Mouse (Mus musculus): ENCODE measurements at regions not wholly inside any gene's neighbourhood (a gene's known extent, or its start where the extent isn't known, plus 50 kb on each side); places are given as distances from the start of the nearest gene placed in this dataset.

GRCm38 (mm10) chr17:51407046-51407445, 227.9 kb upstream of the Tbc1d5 start:
- Histone ChIP-seq H3ac (ENCODE audit: control insufficient read depth, insufficient read length) (no peak overlapping the region), H3K27me3 (ENCODE audit: control insufficient read depth, insufficient read depth, insufficient read length) (no peaks in the 10 kb centered on the region), H3K4me3 (no peak overlapping the region), H3K36me3 (ENCODE audit: control insufficient read depth, insufficient read depth) (no peaks in the 10 kb centered on the region), H3K4me2 (ENCODE audit: low read depth) (no peak overlapping the region), H3K79me2 (ENCODE audit: control insufficient read depth, insufficient read depth) (no peaks in the 10 kb centered on the region)
- TF ChIP-seq SRF (IDR thresholded peaks at IDR 0.05; ENCODE audit: control insufficient read depth, insufficient read length, low read depth) (no peak), USF1 (IDR thresholded peaks at IDR 0.05; ENCODE audit: low read depth) (no peak), REST (IDR thresholded peaks at IDR 0.05; ENCODE audit: insufficient read depth, insufficient read length) (no peak), POLR2A (IDR thresholded peaks at IDR 0.05; ENCODE audit: insufficient read length, low read depth) (no peak), E2F4 (IDR thresholded peaks at IDR 0.05; ENCODE audit: insufficient read depth) (no peak), MAX (IDR thresholded peaks at IDR 0.05; ENCODE audit: low read depth) (no peak), CEBPB (IDR thresholded peaks at IDR 0.05; ENCODE audit: insufficient read depth, poor library complexity, severe bottlenecking) (no peak), TCF3 (IDR thresholded peaks at IDR 0.05; ENCODE audit: insufficient read length, low read depth) (no peak), MYOD1 (IDR thresholded peaks at IDR 0.05; ENCODE audit: control insufficient read depth in 1 of 3, insufficient read length in 2 of 3, low read depth in 2 of 3) (no peak), MYOG (IDR thresholded peaks at IDR 0.05; ENCODE audit: control insufficient read depth in 1 of 3, insufficient read depth in 1 of 3, insufficient read length in 2 of 3, low read depth in 2 of 3) (no peak)

GRCm38 (mm10) chr17:51405059-51405458, 225.9 kb upstream of the Tbc1d5 start:
- Histone ChIP-seq H3ac (ENCODE audit: control insufficient read depth, insufficient read length) (no peak overlapping the region), H3K4me2 (ENCODE audit: low read depth) (no peak overlapping the region), H3K4me3 (no peak overlapping the region), H3K27me3 (ENCODE audit: control insufficient read depth, insufficient read depth, insufficient read length) (no peaks in the 10 kb centered on the region), H3K36me3 (ENCODE audit: control insufficient read depth, insufficient read depth) (no peaks in the 10 kb centered on the region), H3K79me2 (ENCODE audit: control insufficient read depth, insufficient read depth) (no peaks in the 10 kb centered on the region)
- TF ChIP-seq TCF3 (IDR thresholded peaks at IDR 0.05; ENCODE audit: insufficient read length, low read depth), result no peak
- no peak for TF ChIP-seq MAX (IDR thresholded peaks at IDR 0.05; ENCODE audit: low read depth)
- TF ChIP-seq CEBPB (IDR thresholded peaks at IDR 0.05; ENCODE audit: insufficient read depth, poor library complexity, severe bottlenecking), result no peak
- no peak for TF ChIP-seq SRF (IDR thresholded peaks at IDR 0.05; ENCODE audit: control insufficient read depth, insufficient read length, low read depth)
- no peak for TF ChIP-seq REST (IDR thresholded peaks at IDR 0.05; ENCODE audit: insufficient read depth, insufficient read length)
- TF ChIP-seq TCF12 (IDR thresholded peaks at IDR 0.05; ENCODE audit: insufficient read depth, poor library complexity, severe bottlenecking), result no peak
- TF ChIP-seq USF1 (IDR thresholded peaks at IDR 0.05; ENCODE audit: low read depth), result no peak
- TF ChIP-seq POLR2AphosphoS2 (IDR thresholded peaks at IDR 0.05; ENCODE audit: insufficient read length, low read depth), result no peak
- no peak for TF ChIP-seq MYOD1 (IDR thresholded peaks at IDR 0.05; ENCODE audit: control insufficient read depth in 1 of 3, insufficient read length in 2 of 3, low read depth in 2 of 3)
- no peak for TF ChIP-seq MYOG (IDR thresholded peaks at IDR 0.05; ENCODE audit: control insufficient read depth in 1 of 3, insufficient read depth in 1 of 3, insufficient read length in 2 of 3, low read depth in 2 of 3)
- TF ChIP-seq E2F4 (IDR thresholded peaks at IDR 0.05; ENCODE audit: insufficient read depth), result no peak
- no peak for TF ChIP-seq POLR2A (IDR thresholded peaks at IDR 0.05; ENCODE audit: insufficient read length, low read depth)

- Histone ChIP-seq H3ac (ENCODE audit: control insufficient read depth, insufficient read length) (no peak overlapping the region), H3K36me3 (ENCODE audit: control insufficient read depth, insufficient read depth) (no peaks in the 10 kb centered on the region), H3K27me3 (ENCODE audit: control insufficient read depth, insufficient read depth, insufficient read length) (no peaks in the 10 kb centered on the region), H3K4me3 (no peak overlapping the region), H3K79me2 (ENCODE audit: control insufficient read depth, insufficient read depth) (no peaks in the 10 kb centered on the region), H3K4me2 (ENCODE audit: low read depth) (no peak overlapping the region)
- TF ChIP-seq CEBPB (IDR thresholded peaks at IDR 0.05; ENCODE audit: insufficient read depth, poor library complexity, severe bottlenecking) (no peak), POLR2AphosphoS2 (IDR thresholded peaks at IDR 0.05; ENCODE audit: insufficient read length, low read depth) (no peak), USF1 (IDR thresholded peaks at IDR 0.05; ENCODE audit: low read depth) (no peak), MAX (IDR thresholded peaks at IDR 0.05; ENCODE audit: low read depth) (no peak), TCF3 (IDR thresholded peaks at IDR 0.05; ENCODE audit: insufficient read length, low read depth) (no peak), MYOG (IDR thresholded peaks at IDR 0.05; ENCODE audit: control insufficient read depth in 1 of 3, insufficient read depth in 1 of 3, insufficient read length in 2 of 3, low read depth in 2 of 3) (no peak), SRF (IDR thresholded peaks at IDR 0.05; ENCODE audit: control insufficient read depth, insufficient read length, low read depth) (no peak), TCF12 (IDR thresholded peaks at IDR 0.05; ENCODE audit: insufficient read depth, poor library complexity, severe bottlenecking) (no peak), E2F4 (IDR thresholded peaks at IDR 0.05; ENCODE audit: insufficient read depth) (no peak), MYOD1 (IDR thresholded peaks at IDR 0.05; ENCODE audit: control insufficient read depth in 1 of 3, insufficient read length in 2 of 3, low read depth in 2 of 3) (no peak), REST (IDR thresholded peaks at IDR 0.05; ENCODE audit: insufficient read depth, insufficient read length) (no peak), POLR2A (IDR thresholded peaks at IDR 0.05; ENCODE audit: insufficient read length, low read depth) (no peak)
These were observed 218.8 kb upstream of the Tbc1d5 start for GRCm38 (mm10) chr17:51397973-51398372.

- no peak overlapping the region for H3K4me2 ChIP-seq (ENCODE audit: low read depth)
- H3ac ChIP-seq (ENCODE audit: control insufficient read depth, insufficient read length), result no peak overlapping the region
- no peak for TF ChIP-seq TCF3 (IDR thresholded peaks at IDR 0.05; ENCODE audit: insufficient read length, low read depth)
- TF ChIP-seq MYOD1 (IDR thresholded peaks at IDR 0.05; ENCODE audit: control insufficient read depth in 1 of 3, insufficient read length in 2 of 3, low read depth in 2 of 3), result no peak
- TF ChIP-seq REST (IDR thresholded peaks at IDR 0.05; ENCODE audit: insufficient read depth, insufficient read length), result no peak
- no peak for TF ChIP-seq MAX (IDR thresholded peaks at IDR 0.05; ENCODE audit: low read depth)
- H3K79me2 ChIP-seq (ENCODE audit: control insufficient read depth, insufficient read depth), result no peaks in the 10 kb centered on the region
- H3K27me3 ChIP-seq (ENCODE audit: control insufficient read depth, insufficient read depth, insufficient read length), result no peaks in the 10 kb centered on the region
- no peak overlapping the region for H3K4me3 ChIP-seq
- no peaks in the 10 kb centered on the region for H3K36me3 ChIP-seq (ENCODE audit: control insufficient read depth, insufficient read depth)
These were observed 214.6 kb upstream of the Tbc1d5 start for GRCm38 (mm10) chr17:51393771-51394221.

- TF ChIP-seq USF1 (IDR thresholded peaks at IDR 0.05; ENCODE audit: low read depth) (no peak), SRF (IDR thresholded peaks at IDR 0.05; ENCODE audit: control insufficient read depth, insufficient read length, low read depth) (no peak), TCF12 (IDR thresholded peaks at IDR 0.05; ENCODE audit: insufficient read depth, poor library complexity, severe bottlenecking) (no peak), TCF3 (IDR thresholded peaks at IDR 0.05; ENCODE audit: insufficient read length, low read depth) (no peak), MAX (IDR thresholded peaks at IDR 0.05; ENCODE audit: low read depth) (no peak)
- no peaks in the 10 kb centered on the region for H3K79me2 ChIP-seq (ENCODE audit: control insufficient read depth, insufficient read depth)
- H3K36me3 ChIP-seq (ENCODE audit: control insufficient read depth, insufficient read depth), result no peaks in the 10 kb centered on the region
- H3K27me3 ChIP-seq (ENCODE audit: control insufficient read depth, insufficient read depth, insufficient read length), result no peaks in the 10 kb centered on the region
- no peak overlapping the region for H3K4me2 ChIP-seq (ENCODE audit: low read depth)
- no peak overlapping the region for H3K4me3 ChIP-seq
- H3ac ChIP-seq (ENCODE audit: control insufficient read depth, insufficient read length), result no peak overlapping the region
These were observed 212.7 kb upstream of the Tbc1d5 start for GRCm38 (mm10) chr17:51391871-51392270.
